ENCODE assay signal across 1 mouse cellular context in the genomic region with DNA sequence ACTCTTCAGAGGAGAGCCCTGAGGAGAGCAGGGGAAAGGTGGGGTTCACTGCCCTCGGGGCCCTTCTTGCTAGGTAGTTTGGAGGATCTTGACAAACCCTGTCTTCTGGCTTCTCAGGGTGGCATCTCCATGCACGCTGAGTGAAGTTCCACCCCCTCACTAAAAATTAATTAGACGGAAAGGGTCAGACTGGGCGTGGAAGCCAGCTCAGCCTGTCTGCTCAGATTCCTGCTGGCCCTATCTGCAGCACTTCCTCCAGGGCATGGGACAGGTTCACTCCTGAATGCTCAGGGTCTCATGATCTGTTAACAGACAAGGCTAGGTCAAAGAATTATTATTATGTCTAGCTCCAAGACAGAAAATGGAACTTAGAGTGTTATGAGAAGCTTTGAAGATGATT.
TF ChIP-seq lines count a peak whose summit lies in the region.

No protein-coding gene starts in this region.

TF ChIP-seq in MEL, 35 proteins besides CTCF, POLR2A, EP300 and RAD21:
- TF ChIP-seq NELFE (IDR thresholded peaks at IDR 0.05; ENCODE audit: low read depth, low read length) (0 out of 2 replicates have a peak, but pooled peaks have one; percentile 26), MXI1 (IDR thresholded peaks at IDR 0.05; ENCODE audit: low read depth, low read length) (no peak)
